In genomic region chr13:54792259-54793230, GRCm38 (mm10) we compare ENCODE assay signal across 12 mouse cellular contexts. TPM values are rescaled to one million over a fixed set of nuclear protein-coding genes. Genes with fewer than 3 reads are reported as not detected.
DNase-seq lines count a peak whose midpoint lies in the region; ATAC-seq and TF ChIP-seq lines count a peak whose summit lies in the region.
"Had no signal": no experiment of that assay in that cellular context is flagged by ENCODE, and none has a peak within 500 bp of the region (broad histone marks: within the 10 kb centered on the region; RNA-seq: fewer than 3 reads in every experiment).

No protein-coding gene starts in this region.

- TF ChIP-seq EP300 in lung, postnatal 0 days (IDR thresholded peaks at IDR 0.05) = no peak

- H3K9ac ChIP-seq in lung, postnatal 0 days (replicated peaks; ENCODE audit: low read depth) = no peak overlapping the region
- H3K9ac ChIP-seq: embryonic facial prominence, embryonic 13.5 days had no signal

- H3K9me3 ChIP-seq in lung, postnatal 0 days (ENCODE audit: low read length) = no peaks in the 10 kb centered on the region
- H3K9me3 ChIP-seq: embryonic facial prominence, embryonic 13.5 days had no signal

- WGBS in lung, postnatal 0 days = 25% methylated on average over 21 of the region's 21 CpGs

- no peaks in the 10 kb centered on the region for H3K27me3 ChIP-seq in lung, postnatal 0 days (replicated peaks; ENCODE audit: insufficient read depth, low read length)

- H3K4me3 ChIP-seq in lung, postnatal 0 days (ENCODE audit: low read depth, low read length) = no peak overlapping the region
- H3K4me3 ChIP-seq: embryonic facial prominence, embryonic 13.5 days had no signal

- H3K27ac ChIP-seq in lung, postnatal 0 days (ENCODE audit: low read length) = no peak overlapping the region
- H3K27ac ChIP-seq: embryonic facial prominence, embryonic 13.5 days; macrophage had no signal

- ATAC-seq in lung, postnatal 0 days = no peak

- peak; percentile 52 for TF ChIP-seq CTCF in lung, postnatal 0 days (IDR thresholded peaks at IDR 0.05)

- no peaks in the 10 kb centered on the region for H3K36me3 ChIP-seq in lung, postnatal 0 days (ENCODE audit: insufficient read depth, low read length)
- H3K36me3 ChIP-seq: embryonic facial prominence, embryonic 13.5 days had no signal

- peaks cover 5% of the 10 kb centered on the region for H3K4me1 ChIP-seq in lung, postnatal 0 days (ENCODE audit: insufficient read depth, low read depth, low read length)

- peak; percentile 38 for DNase-seq in embryo, embryonic 10.5 days (ENCODE audit: low spot score)
- DNase-seq in embryo, embryonic 9.5 days (ENCODE audit: extremely low spot score) = no peak
- no peak for DNase-seq in lung, postnatal 0 days (ENCODE audit: low spot score)
- no peak for DNase-seq in lung, postnatal 25 days (ENCODE audit: low spot score)
- peak; percentile 8 for DNase-seq in T-cell, adult 2 months (ENCODE audit: low spot score)
- DNase-seq in retina, embryonic 14.5 days (ENCODE audit: low spot score) = peak; percentile 57
- DNase-seq in layer of hippocampus, adult 18-20 months (ENCODE audit: low spot score in 2 of 2) = no peak
- DNase-seq in urinary bladder, postnatal 4 days (ENCODE audit: low spot score in 2 of 2) = no peak

- H3K4me2 ChIP-seq in lung, postnatal 0 days (replicated peaks; ENCODE audit: low read depth, low read length) = no peak overlapping the region
- H3K4me2 ChIP-seq: embryonic facial prominence, embryonic 13.5 days had no signal

RNA-seq across cellular contexts. Expression of gene Tspan17, which starts 3.4 kb away (rescaled TPM):
- 32.9 and 40.5 TPM in 2 replicates for polyA plus RNA-seq in lung, postnatal 0 days (2015; fragmentation: Nextera tagmentation; extraction: Ambion mirVana)
- total RNA-seq in layer of hippocampus, adult 18-20 months (2021) = 10 to 100 TPM; 75.8 to 78.0 TPM

RNA-seq across cellular contexts. Expression of gene Eif4e1b, which starts 8.7 kb away (rescaled TPM):
- polyA plus RNA-seq in lung, postnatal 0 days (2015; fragmentation: Nextera tagmentation; extraction: Ambion mirVana) = not detected in 2 replicates
- total RNA-seq in layer of hippocampus, adult 18-20 months (2021) = not detected
- total RNA-seq: heart, adult 8-10 months had no signal
- polyA plus RNA-seq: embryonic facial prominence, embryonic 13.5 days; large intestine, adult 2 months; macrophage had no signal

RNA-seq across cellular contexts. Expression of gene Sncb, which starts 26.1 kb away (rescaled TPM):
- polyA plus RNA-seq in lung, postnatal 0 days (2015; fragmentation: Nextera tagmentation; extraction: Ambion mirVana) = not detected in 2 replicates
- 100 to 1,000 TPM; 687 to 705 TPM for total RNA-seq in layer of hippocampus, adult 18-20 months (2021)
- polyA plus RNA-seq: macrophage had no signal

RNA-seq across cellular contexts. Expression of gene Gprin1, which starts 42.9 kb away (rescaled TPM):
- polyA plus RNA-seq in lung, postnatal 0 days (2015; fragmentation: Nextera tagmentation; extraction: Ambion mirVana) = 0.04 TPM in 1 of 2 replicates, not detected in the other
- 100 to 1,000 TPM; 146 to 150 TPM for total RNA-seq in layer of hippocampus, adult 18-20 months (2021)
- polyA plus RNA-seq: macrophage had no signal

Comparison
In these comparisons a context has a peak if more than half of its experiments do, and no peak if none do; other contexts are left out.
1. DNase-seq: peak in embryo, embryonic 10.5 days (single experiment), T-cell, adult 2 months (single experiment) and retina, embryonic 14.5 days (single experiment); none in embryo, embryonic 9.5 days (single experiment), lung, postnatal 0 days (single experiment), lung, postnatal 25 days (single experiment), layer of hippocampus, adult 18-20 months (0 of 2) and urinary bladder, postnatal 4 days (0 of 2).